Mouse (Mus musculus): Measurements from ENCODE around the gene Prom1. TPM values are rescaled to one million over a fixed set of nuclear protein-coding genes. Genes with fewer than 3 reads are reported as not detected.

The Prom1 gene
- polyA plus RNA-seq, 1 experiment from 2014 or later = 43.7 TPM

DNA sequence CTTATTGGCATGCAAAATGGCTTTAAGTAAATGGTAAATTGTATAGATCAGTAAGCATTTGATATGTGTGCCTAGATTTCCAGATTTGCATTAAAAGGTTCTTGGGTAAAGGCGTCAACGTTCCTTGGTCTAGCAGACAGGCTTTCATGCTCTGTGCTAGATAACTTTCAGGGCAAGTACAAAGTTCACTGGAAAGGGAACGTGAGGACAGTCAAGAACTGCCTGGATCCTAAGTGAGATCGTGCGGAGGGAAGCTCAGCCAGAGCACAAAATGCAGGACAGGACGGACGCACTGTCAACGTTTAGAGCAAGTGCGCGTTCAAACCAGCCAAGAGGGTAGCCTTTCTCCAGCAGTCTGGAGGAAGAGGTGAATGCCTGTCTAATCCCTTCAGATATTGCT lies 5.7 kb downstream of the Prom1 start:
- Histone ChIP-seq H3K9ac (ENCODE audit: low read length) (no peak overlapping the region), H3K4me1 (replicated peaks; ENCODE audit: control insufficient read depth, insufficient read depth, low read length) (0 out of 2 replicates have a peak, but pooled peaks cover 6% of the 10 kb centered on the region), H3K36me3 (ENCODE audit: control insufficient read depth, insufficient read depth, low read length) (peaks cover 11% of the 10 kb centered on the region; the same call in 1 of the 2 replicates), H3K4me3 (ENCODE audit: low read length) (no peak overlapping the region), H3K27ac (ENCODE audit: low read length) (no peak overlapping the region), H3K27me3 (ENCODE audit: control insufficient read depth, insufficient read depth, low read depth, low read length) (no peaks in the 10 kb centered on the region), H3K4me2 (ENCODE audit: low read depth, low read length) (no peak overlapping the region), H3K9me3 (ENCODE audit: control insufficient read depth, low read length) (0 out of 2 replicates have a peak, but pooled peaks cover 2% of the 10 kb centered on the region)
- WGBS = 78% methylated on average over 10 of the region's 10 CpGs
- no peak for ATAC-seq (ENCODE audit: low read depth)

DNA sequence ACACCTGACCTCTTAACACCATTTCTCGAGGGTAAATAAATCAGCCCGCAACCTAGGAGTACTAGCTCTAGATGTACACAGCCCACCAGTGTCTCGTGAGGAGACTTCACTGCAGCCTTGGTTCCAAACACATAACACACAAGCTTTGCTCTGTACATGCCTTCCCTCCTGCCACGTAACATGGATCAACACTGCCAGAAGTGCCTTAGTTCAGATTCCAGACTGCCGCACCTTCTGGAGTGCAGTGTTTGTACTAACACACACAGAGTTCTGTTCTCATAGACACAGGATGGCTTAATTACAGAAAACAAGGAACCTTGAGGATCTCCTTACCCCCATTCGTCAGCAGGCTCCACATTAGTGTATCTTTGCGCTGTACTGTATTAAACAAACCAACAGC lies 6.1 kb downstream of the Prom1 start:
- Histone ChIP-seq H3K36me3 (ENCODE audit: control insufficient read depth, insufficient read depth, low read length) (peaks cover 13% of the 10 kb centered on the region; the same call in 1 of the 2 replicates), H3K4me3 (ENCODE audit: low read length) (no peak overlapping the region), H3K9ac (ENCODE audit: low read length) (no peak overlapping the region), H3K9me3 (ENCODE audit: control insufficient read depth, low read length) (0 out of 2 replicates have a peak, but pooled peaks cover 2% of the 10 kb centered on the region), H3K4me2 (ENCODE audit: low read depth, low read length) (no peak overlapping the region), H3K27me3 (ENCODE audit: control insufficient read depth, insufficient read depth, low read depth, low read length) (no peaks in the 10 kb centered on the region), H3K27ac (ENCODE audit: low read length) (no peak overlapping the region), H3K4me1 (replicated peaks; ENCODE audit: control insufficient read depth, insufficient read depth, low read length) (0 out of 2 replicates have a peak, but pooled peaks cover 6% of the 10 kb centered on the region)
- 67% methylated on average over 7 of the region's 7 CpGs for WGBS
- no peak for ATAC-seq (ENCODE audit: low read depth)

DNA sequence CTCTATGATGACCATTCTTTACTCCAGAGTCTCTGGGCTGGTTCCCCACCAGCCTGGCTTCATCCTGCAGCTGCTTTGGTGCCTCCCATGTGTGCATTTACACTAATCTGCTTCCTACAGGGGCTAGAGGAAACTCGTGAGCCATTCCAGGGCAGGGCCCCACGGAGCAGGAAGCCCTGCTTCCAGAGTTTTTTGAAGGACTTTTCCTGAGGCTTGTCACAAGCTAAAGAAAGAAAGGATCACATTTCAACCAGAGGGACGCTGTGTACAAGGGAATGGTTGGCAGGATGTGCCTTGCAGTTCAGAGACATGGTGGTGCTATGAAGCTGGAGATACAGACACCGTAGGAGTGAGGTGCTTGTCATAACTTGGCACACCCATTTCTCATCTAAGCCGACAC lies 14.8 kb downstream of the Prom1 start:
- H3K27ac ChIP-seq (ENCODE audit: low read length) = peak overlapping the region; percentile 68
- ATAC-seq (ENCODE audit: low read depth) = peak; percentile 91

DNA sequence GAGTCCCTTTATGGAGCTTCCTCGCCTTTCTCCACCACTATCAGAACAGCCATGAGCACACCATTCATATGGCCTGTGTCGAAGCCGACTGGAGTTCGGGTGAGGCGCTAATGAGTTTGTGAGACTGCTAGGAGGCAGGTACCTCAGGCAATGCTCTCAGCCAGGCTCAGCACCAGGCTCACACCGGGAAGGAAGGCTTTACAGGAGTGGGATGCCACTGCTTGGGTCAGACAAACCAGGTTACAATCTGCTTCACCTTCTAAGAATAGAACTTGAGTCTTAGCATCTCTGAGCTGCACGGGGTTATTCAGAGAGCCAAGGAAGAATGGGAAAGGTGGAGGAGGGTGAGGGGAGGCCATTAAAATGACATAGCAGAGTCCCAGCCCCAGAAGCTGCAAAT lies 16.0 kb downstream of the Prom1 start:
- H3K36me3 ChIP-seq (ENCODE audit: control insufficient read depth, insufficient read depth, low read length) = peaks cover 2% of the 10 kb centered on the region; the same call in 1 of the 2 replicates
- H3K4me1 ChIP-seq (replicated peaks; ENCODE audit: control insufficient read depth, insufficient read depth, low read length) = peaks cover 7% of the 10 kb centered on the region; the same call in 1 of the 2 replicates
- WGBS = 89% methylated on average over 7 of the region's 7 CpGs
- ATAC-seq (ENCODE audit: low read depth) = no peak
- H3K9me3 ChIP-seq (ENCODE audit: control insufficient read depth, low read length) = 0 out of 2 replicates have a peak, but pooled peaks cover 2% of the 10 kb centered on the region
- no peaks in the 10 kb centered on the region for H3K27me3 ChIP-seq (ENCODE audit: control insufficient read depth, insufficient read depth, low read depth, low read length)
- H3K4me2 ChIP-seq (ENCODE audit: low read depth, low read length) = no peak overlapping the region
- H3K9ac ChIP-seq (ENCODE audit: low read length) = no peak overlapping the region
- no peak overlapping the region for H3K27ac ChIP-seq (ENCODE audit: low read length)
- no peak overlapping the region for H3K4me3 ChIP-seq (ENCODE audit: low read length)

More for the DNA sequence above, 14.8 kb downstream of the Prom1 start:
- H3K9ac ChIP-seq (ENCODE audit: low read length) = no peak overlapping the region
- H3K36me3 ChIP-seq (ENCODE audit: control insufficient read depth, insufficient read depth, low read length) = peaks cover 4% of the 10 kb centered on the region; the same call in 1 of the 2 replicates
- 20% methylated on average over 5 of the region's 5 CpGs for WGBS
- H3K4me3 ChIP-seq (ENCODE audit: low read length) = no peak overlapping the region
- no peaks in the 10 kb centered on the region for H3K27me3 ChIP-seq (ENCODE audit: control insufficient read depth, insufficient read depth, low read depth, low read length)
- H3K9me3 ChIP-seq (ENCODE audit: control insufficient read depth, low read length) = 0 out of 2 replicates have a peak, but pooled peaks cover 2% of the 10 kb centered on the region
- no peak overlapping the region for H3K4me2 ChIP-seq (ENCODE audit: low read depth, low read length)
- peaks cover 7% of the 10 kb centered on the region; the same call in 1 of the 2 replicates for H3K4me1 ChIP-seq (replicated peaks; ENCODE audit: control insufficient read depth, insufficient read depth, low read length)

DNA sequence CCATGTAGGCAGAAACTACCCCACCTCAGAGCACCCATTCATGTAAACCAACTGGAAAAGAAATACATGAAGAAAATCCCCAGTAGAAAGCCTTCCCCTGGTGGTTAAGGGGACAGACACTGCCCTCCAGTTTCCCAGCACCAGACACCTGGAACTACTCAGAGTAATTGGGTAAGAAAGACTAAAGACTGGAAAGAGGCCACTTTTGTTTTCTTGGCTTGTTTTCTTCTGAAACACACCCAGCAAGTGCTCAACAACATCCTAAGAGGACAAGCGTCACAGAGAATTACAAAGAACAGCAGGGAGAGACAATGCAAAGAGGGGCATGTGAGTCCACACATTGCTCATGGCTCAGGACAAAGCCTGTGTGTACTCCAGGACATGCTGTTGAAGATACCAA lies 20.7 kb downstream of the Prom1 start:
- 91% methylated on average over 1 of the region's 1 CpGs for WGBS
- H3K4me2 ChIP-seq (ENCODE audit: low read depth, low read length) = no peak overlapping the region
- H3K9ac ChIP-seq (ENCODE audit: low read length) = no peak overlapping the region
- no peak overlapping the region for H3K4me3 ChIP-seq (ENCODE audit: low read length)
- ATAC-seq (ENCODE audit: low read depth) = no peak
- H3K36me3 ChIP-seq (ENCODE audit: control insufficient read depth, insufficient read depth, low read length) = peaks cover 2% of the 10 kb centered on the region; the same call in 1 of the 2 replicates
- H3K27ac ChIP-seq (ENCODE audit: low read length) = no peak overlapping the region
- 0 out of 2 replicates have a peak, but pooled peaks cover 3% of the 10 kb centered on the region for H3K4me1 ChIP-seq (replicated peaks; ENCODE audit: control insufficient read depth, insufficient read depth, low read length)
- no peaks in the 10 kb centered on the region for H3K27me3 ChIP-seq (ENCODE audit: control insufficient read depth, insufficient read depth, low read depth, low read length)
- H3K9me3 ChIP-seq (ENCODE audit: control insufficient read depth, low read length) = 0 out of 2 replicates have a peak, but pooled peaks cover 2% of the 10 kb centered on the region

DNA sequence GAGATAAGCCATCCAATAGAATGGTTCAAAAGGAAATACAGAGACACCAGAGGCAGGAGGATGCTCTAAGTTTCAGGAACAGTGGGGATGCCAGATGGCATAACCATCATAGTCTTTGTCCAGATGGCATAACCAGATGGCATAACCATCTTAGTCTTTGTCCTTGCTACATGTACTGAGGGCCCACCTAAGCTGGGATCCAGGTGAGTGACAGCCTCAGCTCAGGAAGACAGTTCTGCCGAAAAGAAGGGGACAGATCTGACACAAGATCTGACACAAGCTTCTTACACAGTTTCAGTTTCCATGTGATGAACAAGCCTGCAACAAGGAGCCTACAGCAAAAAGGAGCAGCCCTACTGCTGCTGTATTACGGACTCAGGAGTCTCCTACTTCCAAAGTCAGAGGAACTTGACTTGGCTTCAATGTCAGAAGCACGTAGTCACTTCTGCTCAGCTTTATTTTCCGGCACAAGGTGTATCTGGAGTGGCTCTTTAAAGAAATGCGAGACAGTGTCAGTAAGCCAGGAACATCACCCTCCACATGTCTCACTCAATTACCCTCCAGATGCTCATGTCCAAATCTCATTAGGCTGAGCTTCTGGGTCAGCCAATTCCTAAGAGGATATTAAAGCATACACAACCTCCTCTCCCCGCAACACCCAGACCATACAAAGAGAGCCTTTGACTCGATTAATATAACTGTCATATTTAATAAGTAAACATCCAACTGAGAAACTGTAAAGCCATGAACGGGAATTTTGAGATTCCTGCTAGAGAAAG lies 21.4 kb downstream of the Prom1 start:
- 67% methylated on average over 8 of the region's 8 CpGs for WGBS
- H3K4me1 ChIP-seq (replicated peaks; ENCODE audit: control insufficient read depth, insufficient read depth, low read length) = 0 out of 2 replicates have a peak, but pooled peaks cover 3% of the 10 kb centered on the region
- no peak for ATAC-seq (ENCODE audit: low read depth)
- no peak overlapping the region for H3K4me2 ChIP-seq (ENCODE audit: low read depth, low read length)
- H3K9me3 ChIP-seq (ENCODE audit: control insufficient read depth, low read length) = 0 out of 2 replicates have a peak, but pooled peaks cover 2% of the 10 kb centered on the region
- no peaks in the 10 kb centered on the region for H3K27me3 ChIP-seq (ENCODE audit: control insufficient read depth, insufficient read depth, low read depth, low read length)
- no peak overlapping the region for H3K9ac ChIP-seq (ENCODE audit: low read length)
- H3K4me3 ChIP-seq (ENCODE audit: low read length) = no peak overlapping the region
- no peak overlapping the region for H3K27ac ChIP-seq (ENCODE audit: low read length)
- H3K36me3 ChIP-seq (ENCODE audit: control insufficient read depth, insufficient read depth, low read length) = peaks cover 2% of the 10 kb centered on the region; the same call in 1 of the 2 replicates

DNA sequence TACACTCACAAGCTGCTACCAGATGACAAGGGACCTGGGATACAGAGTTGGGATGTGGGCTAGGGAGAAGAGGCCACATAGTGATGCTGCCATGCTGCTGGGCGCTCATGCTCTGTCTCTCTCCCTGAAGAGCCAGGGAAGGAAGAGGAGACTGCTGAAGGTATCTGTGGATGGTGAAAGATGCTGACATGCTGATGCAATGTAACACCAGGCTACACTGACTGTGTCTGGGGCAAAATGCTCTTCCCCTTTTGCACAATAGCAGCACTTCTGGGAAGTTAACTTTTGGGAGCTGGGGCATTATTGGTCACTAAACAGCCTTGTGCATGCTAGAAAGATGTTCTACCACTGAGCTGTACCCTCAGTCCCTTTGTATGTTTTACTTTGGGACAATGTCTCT lies 26.4 kb downstream of the Prom1 start:
- H3K4me1 ChIP-seq (replicated peaks; ENCODE audit: control insufficient read depth, insufficient read depth, low read length) = 0 out of 2 replicates have a peak, but pooled peaks cover 3% of the 10 kb centered on the region

DNA sequence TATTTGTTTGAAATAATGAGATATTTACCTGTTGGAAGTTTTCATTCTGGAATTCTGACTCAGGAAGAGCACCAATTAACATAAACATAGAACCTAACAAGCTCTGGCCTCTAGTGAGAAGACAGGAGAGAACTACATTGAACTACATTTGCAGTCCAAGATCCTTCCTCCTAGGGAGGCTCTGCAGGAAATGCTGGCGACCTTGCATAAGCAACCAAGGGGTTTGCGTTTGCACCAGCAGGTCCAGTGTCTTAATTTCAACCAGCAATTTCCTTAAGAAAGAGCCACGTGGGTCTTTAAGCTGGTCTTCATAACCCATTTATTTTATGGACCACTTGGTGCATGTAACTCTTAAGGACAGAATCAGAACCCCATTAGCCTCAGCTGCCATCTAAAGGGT lies 28.2 kb downstream of the Prom1 start:
- 61% methylated on average over 3 of the region's 3 CpGs for WGBS
- no peak overlapping the region for H3K27ac ChIP-seq (ENCODE audit: low read length)
- no peaks in the 10 kb centered on the region for H3K9me3 ChIP-seq (ENCODE audit: control insufficient read depth, low read length)
- no peak overlapping the region for H3K9ac ChIP-seq (ENCODE audit: low read length)
- no peaks in the 10 kb centered on the region for H3K36me3 ChIP-seq (ENCODE audit: control insufficient read depth, insufficient read depth, low read length)
- no peak overlapping the region for H3K4me3 ChIP-seq (ENCODE audit: low read length)
- no peak overlapping the region for H3K4me2 ChIP-seq (ENCODE audit: low read depth, low read length)
- ATAC-seq (ENCODE audit: low read depth) = no peak
- H3K27me3 ChIP-seq (ENCODE audit: control insufficient read depth, insufficient read depth, low read depth, low read length) = no peaks in the 10 kb centered on the region
- H3K4me1 ChIP-seq (replicated peaks; ENCODE audit: control insufficient read depth, insufficient read depth, low read length) = no peaks in the 10 kb centered on the region

More for the DNA sequence above, 26.4 kb downstream of the Prom1 start:
- 91% methylated on average over 1 of the region's 1 CpGs for WGBS
- H3K9ac ChIP-seq (ENCODE audit: low read length) = no peak overlapping the region
- ATAC-seq (ENCODE audit: low read depth) = no peak
- H3K4me2 ChIP-seq (ENCODE audit: low read depth, low read length) = no peak overlapping the region
- no peak overlapping the region for H3K4me3 ChIP-seq (ENCODE audit: low read length)
- H3K27ac ChIP-seq (ENCODE audit: low read length) = no peak overlapping the region
- no peaks in the 10 kb centered on the region for H3K27me3 ChIP-seq (ENCODE audit: control insufficient read depth, insufficient read depth, low read depth, low read length)
- no peaks in the 10 kb centered on the region for H3K9me3 ChIP-seq (ENCODE audit: control insufficient read depth, low read length)
- H3K36me3 ChIP-seq (ENCODE audit: control insufficient read depth, insufficient read depth, low read length) = no peaks in the 10 kb centered on the region

DNA sequence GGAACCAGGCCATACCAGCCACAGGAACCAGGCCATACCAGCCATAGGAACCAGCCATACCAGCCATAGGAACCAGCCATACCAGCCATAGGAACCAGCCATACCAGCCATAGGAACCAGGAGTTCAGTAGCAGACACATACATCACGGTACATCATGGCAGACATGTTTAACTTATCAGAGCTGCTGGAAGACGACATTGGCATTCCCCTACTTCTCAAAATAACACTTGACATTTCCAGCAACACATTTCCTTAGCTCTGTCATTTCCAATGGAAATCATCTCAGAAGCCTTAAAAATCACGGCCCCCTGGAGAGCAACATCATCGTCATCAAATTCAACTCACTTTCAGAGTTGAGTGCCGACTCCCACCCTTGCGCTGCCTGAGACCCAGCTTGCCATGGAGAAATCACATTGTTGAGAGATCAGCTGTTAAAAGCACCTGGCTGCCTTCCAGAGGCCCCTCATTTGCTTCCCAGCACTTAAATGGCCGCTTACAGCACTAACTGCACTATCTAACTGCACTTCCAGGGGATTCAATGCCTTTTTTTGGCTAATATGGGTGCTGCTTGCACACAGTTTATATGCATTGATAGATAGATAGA lies 31.2 kb downstream of the Prom1 start:
- H3K36me3 ChIP-seq (ENCODE audit: control insufficient read depth, insufficient read depth, low read length) = peaks cover 2% of the 10 kb centered on the region
- no peaks in the 10 kb centered on the region for H3K4me1 ChIP-seq (replicated peaks; ENCODE audit: control insufficient read depth, insufficient read depth, low read length)
- no peaks in the 10 kb centered on the region for H3K9me3 ChIP-seq (ENCODE audit: control insufficient read depth, low read length)
- WGBS = 67% methylated on average over 7 of the region's 7 CpGs
- no peak overlapping the region for H3K27ac ChIP-seq (ENCODE audit: low read length)
- no peak overlapping the region for H3K4me2 ChIP-seq (ENCODE audit: low read depth, low read length)
- H3K9ac ChIP-seq (ENCODE audit: low read length) = no peak overlapping the region
- no peak for ATAC-seq (ENCODE audit: low read depth)
- H3K4me3 ChIP-seq (ENCODE audit: low read length) = no peak overlapping the region
- H3K27me3 ChIP-seq (ENCODE audit: control insufficient read depth, insufficient read depth, low read depth, low read length) = no peaks in the 10 kb centered on the region

All from lung, embryonic 16.5 days (tissue).